Mouse (Mus musculus) forebrain, embryonic 11.5 days (tissue): ENCODE measurements around the gene St3gal6. TPM values are rescaled to one million over a fixed set of nuclear protein-coding genes. Genes with fewer than 3 reads are reported as not detected.

Experiments
- ATAC-seq: fragments of 200-750 bp; cut with Nextera tagmentation; replicated peaks from 2 replicates; pipeline ENCODE4 v1.8.0; 2017; ENCODE audit warnings: moderate TSS enrichment; ENCODE audit not compliant: low FRiP score
- DNase-seq: peaks from one replicate; pipeline ENCODE4 v3.0.0-alpha.2; 2017; ENCODE audit warnings: low spot score
- H3K27ac ChIP-seq: fragments of 300-500 bp; sonication (generic); 2 replicates; pipeline ENCODE4 v1.5.1; 2014; ENCODE audit warnings: low read depth, low read length
- H3K27me3 ChIP-seq: fragments of 300-500 bp; sonication (generic); 2 replicates; pipeline ENCODE4 v1.6.1; 2014; ENCODE audit warnings: mild to moderate bottlenecking, low read length, mixed read lengths; ENCODE audit not compliant: control insufficient read depth, insufficient read depth
- H3K36me3 ChIP-seq: fragments of 300-500 bp; sonication (generic); 2 replicates; pipeline ENCODE4 v1.6.1; 2014; ENCODE audit warnings: mild to moderate bottlenecking, low read length, moderate library complexity, mixed read lengths; ENCODE audit not compliant: control insufficient read depth, insufficient read depth
- H3K4me1 ChIP-seq: fragments of 300-500 bp; sonication (generic); replicated peaks from 2 replicates; pipeline ENCODE4 v1.6.1; 2014; ENCODE audit warnings: low read length, mixed read lengths; ENCODE audit not compliant: control insufficient read depth, insufficient read depth
- H3K4me2 ChIP-seq: fragments of 300-500 bp; sonication (generic); 2 replicates; pipeline ENCODE4 v1.6.1; 2014; ENCODE audit warnings: low read depth, mild to moderate bottlenecking, low read length, moderate library complexity, mixed read lengths; ENCODE audit not compliant: severe bottlenecking
- H3K4me3 ChIP-seq: fragments of 300-500 bp; sonication (generic); 2 replicates; pipeline ENCODE4 v1.5.1; 2014; ENCODE audit warnings: low read depth, low read length
- H3K9ac ChIP-seq: fragments of 300-500 bp; sonication (generic); 2 replicates; pipeline ENCODE4 v1.6.1; 2014; ENCODE audit warnings: low read length
- H3K9me3 ChIP-seq: fragments of 300-500 bp; sonication (generic); 2 replicates; pipeline ENCODE4 v1.6.1; 2016; ENCODE audit warnings: low read length, mixed read lengths; ENCODE audit not compliant: control insufficient read depth
- WGBS: fragments of 180-500 bp; shearing (Covaris S2); extraction: QIAGEN DNeasy Blood & Tissue Kit; methylation state at CpG from one replicate; pipeline ENCODE4 v1.1.7; 2014; 5-methylcytosine and 5-hydroxymethylcytosine counted together
- polyA plus RNA-seq: library from polyadenylated mRNA; unstranded; fragments of >200 nt; fragmentation: Nextera tagmentation; extraction: Ambion mirVana; gene quantifications from 2 replicates; pipeline ENCODE4 v1.2.1, GENCODE M21; 2014

Gene St3gal6
- polyA plus RNA-seq, 1 experiment from 2014 or later: 8.8 TPM

DNA sequence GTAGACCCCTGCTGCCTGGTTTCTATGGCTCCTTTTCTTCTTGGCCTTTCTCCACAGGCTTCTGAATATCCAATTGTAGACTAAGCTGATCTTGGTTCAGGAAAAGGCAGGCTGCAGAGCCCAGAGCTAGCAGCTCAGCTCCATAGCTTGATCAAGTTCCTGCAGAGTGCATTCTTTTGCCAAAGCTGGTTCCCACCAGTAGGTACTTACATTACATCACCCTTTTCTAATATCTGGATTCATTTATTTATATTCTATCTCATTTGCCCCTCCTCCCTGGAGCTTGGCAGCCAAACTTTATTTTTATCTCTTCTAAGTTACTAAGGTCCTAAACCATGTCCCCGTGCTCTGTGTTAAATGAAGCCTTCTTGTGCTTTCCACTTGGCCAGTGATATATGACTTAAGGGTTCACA lies 24.9 kb downstream of the St3gal6 start:
- Histone ChIP-seq H3K4me2 (no peak overlapping the region), H3K4me3 (no peak overlapping the region), H3K27ac (no peak overlapping the region), H3K4me1 (peaks cover 7% of the 10 kb centered on the region; the same call in 1 of the 2 replicates), H3K9ac (no peak overlapping the region), H3K9me3 (no peaks in the 10 kb centered on the region), H3K27me3 (no peaks in the 10 kb centered on the region; the same call in 1 of the 2 replicates), H3K36me3 (no peaks in the 10 kb centered on the region)
- DNase-seq (no peak), ATAC-seq (peak; percentile 65)
- 44% methylated on average over 1 of the region's 1 CpGs for WGBS

GRCm38 (mm10) chr16:58497886-58498713 lies 25.9 kb downstream of the St3gal6 start:
- Histone ChIP-seq H3K9ac (no peak overlapping the region), H3K36me3 (no peaks in the 10 kb centered on the region), H3K27me3 (no peaks in the 10 kb centered on the region; the same call in 1 of the 2 replicates), H3K27ac (peak overlapping the region; percentile 46; the same call in 1 of the 2 replicates), H3K4me3 (no peak overlapping the region), H3K4me1 (peaks cover 7% of the 10 kb centered on the region; the same call in 1 of the 2 replicates), H3K4me2 (no peak overlapping the region), H3K9me3 (no peaks in the 10 kb centered on the region)
- WGBS: 83% methylated on average over 9 of the region's 9 CpGs
- DNase-seq (no peak), ATAC-seq (no peak)

DNA sequence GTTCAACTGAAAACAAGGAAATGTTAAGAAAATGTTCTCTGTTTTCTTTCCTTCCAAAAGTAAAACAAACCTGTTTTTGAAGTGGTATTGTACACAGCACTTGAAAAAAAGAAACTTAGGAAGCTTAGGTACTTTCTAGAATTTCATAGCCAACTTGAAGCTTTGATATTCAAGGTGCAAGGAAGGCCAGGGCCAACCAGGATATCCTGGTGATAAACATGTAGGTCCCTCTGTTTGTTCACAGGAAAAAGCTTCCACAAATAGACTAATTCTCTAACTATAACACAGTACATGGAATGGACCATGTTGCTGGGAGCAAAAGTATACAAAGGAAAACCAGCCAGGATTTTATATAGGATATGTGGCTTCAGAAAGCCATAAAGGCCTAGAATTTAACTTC lies 27.3 kb downstream of the St3gal6 start:
- ATAC-seq (no peak), DNase-seq (no peak)
- H3K27me3 ChIP-seq: no peaks in the 10 kb centered on the region; the same call in 1 of the 2 replicates
- no peak overlapping the region for H3K9ac ChIP-seq
- H3K36me3 ChIP-seq: no peaks in the 10 kb centered on the region
- peaks cover 7% of the 10 kb centered on the region; the same call in 1 of the 2 replicates for H3K4me1 ChIP-seq
- H3K9me3 ChIP-seq: no peaks in the 10 kb centered on the region
- H3K4me3 ChIP-seq: no peak overlapping the region
- H3K4me2 ChIP-seq: no peak overlapping the region
- H3K27ac ChIP-seq: no peak overlapping the region

- no peak for ATAC-seq
- Histone ChIP-seq H3K36me3 (no peaks in the 10 kb centered on the region), H3K4me2 (no peak overlapping the region), H3K9me3 (no peaks in the 10 kb centered on the region), H3K27me3 (no peaks in the 10 kb centered on the region), H3K27ac (no peak overlapping the region), H3K4me1 (no peaks in the 10 kb centered on the region), H3K4me3 (no peak overlapping the region), H3K9ac (no peak overlapping the region)
- no peak for DNase-seq
- WGBS: 93% methylated on average over 6 of the region's 6 CpGs
These were observed 36.2 kb downstream of the St3gal6 start for GRCm38 (mm10) chr16:58487861-58488260.

- no peak overlapping the region for H3K4me3 ChIP-seq
- no peaks in the 10 kb centered on the region for H3K36me3 ChIP-seq
- H3K27ac ChIP-seq: no peak overlapping the region
- H3K27me3 ChIP-seq: no peaks in the 10 kb centered on the region
- H3K9me3 ChIP-seq: no peaks in the 10 kb centered on the region
- 70% methylated on average over 3 of the region's 3 CpGs for WGBS
- H3K9ac ChIP-seq: no peak overlapping the region
- no peak for DNase-seq
- H3K4me2 ChIP-seq: no peak overlapping the region
- no peak for ATAC-seq
- H3K4me1 ChIP-seq: no peaks in the 10 kb centered on the region
These were observed 41.7 kb downstream of the St3gal6 start for GRCm38 (mm10) chr16:58482296-58482695.

- no peaks in the 10 kb centered on the region for H3K4me1 ChIP-seq
- no peak for ATAC-seq
- H3K36me3 ChIP-seq: no peaks in the 10 kb centered on the region
- no peak for DNase-seq
- WGBS: 91% methylated on average over 5 of the region's 5 CpGs
- no peak overlapping the region for H3K4me3 ChIP-seq
- no peak overlapping the region for H3K4me2 ChIP-seq
- H3K9ac ChIP-seq: no peak overlapping the region
- no peaks in the 10 kb centered on the region for H3K9me3 ChIP-seq
- H3K27ac ChIP-seq: no peak overlapping the region
- H3K27me3 ChIP-seq: no peaks in the 10 kb centered on the region
These were observed 42.2 kb downstream of the St3gal6 start for GRCm38 (mm10) chr16:58481906-58482270.

GRCm38 (mm10) chr16:58481219-58481905 lies 42.7 kb downstream of the St3gal6 start:
- no peaks in the 10 kb centered on the region for H3K4me1 ChIP-seq
- H3K27ac ChIP-seq: no peak overlapping the region
- H3K9ac ChIP-seq: no peak overlapping the region
- H3K36me3 ChIP-seq: no peaks in the 10 kb centered on the region
- H3K4me2 ChIP-seq: no peak overlapping the region
- H3K27me3 ChIP-seq: no peaks in the 10 kb centered on the region
- H3K4me3 ChIP-seq: no peak overlapping the region
- no peak for ATAC-seq
- 88% methylated on average over 9 of the region's 9 CpGs for WGBS
- no peak for DNase-seq
- H3K9me3 ChIP-seq: no peaks in the 10 kb centered on the region

GRCm38 (mm10) chr16:58479898-58480448 lies 44.1 kb downstream of the St3gal6 start:
- no peaks in the 10 kb centered on the region for H3K27me3 ChIP-seq
- ATAC-seq: no peak
- H3K9ac ChIP-seq: no peak overlapping the region
- H3K27ac ChIP-seq: no peak overlapping the region
- no peak overlapping the region for H3K4me3 ChIP-seq
- no peaks in the 10 kb centered on the region for H3K9me3 ChIP-seq
- H3K4me1 ChIP-seq: no peaks in the 10 kb centered on the region
- WGBS: 94% methylated on average over 4 of the region's 4 CpGs
- DNase-seq: no peak
- no peak overlapping the region for H3K4me2 ChIP-seq
- no peaks in the 10 kb centered on the region for H3K36me3 ChIP-seq
